Mouse (Mus musculus) CH12.LX (cell line): ENCODE data around the gene Hacd1. TPM values are rescaled to one million over a fixed set of nuclear protein-coding genes. Genes with fewer than 3 reads are reported as not detected.

ENCODE experiments used
- DNase-seq: peaks from one replicate; pipeline ENCODE4 v3.0.0-alpha.2; 2013; ENCODE audit errors: extremely low read depth
- H3K27ac ChIP-seq: 2 replicates; pipeline ENCODE4 v1.5.1; 2012; ENCODE audit warnings: low read depth, mild to moderate bottlenecking, control low read depth, moderate library complexity; ENCODE audit not compliant: insufficient read depth
- H3K27me3 ChIP-seq: replicated peaks from 2 replicates; pipeline ENCODE3; 2012; ENCODE audit warnings: inconsistent platforms
- H3K36me3 ChIP-seq, 2 experiments: replicated peaks in 1 of 2; 2 replicates each; pipeline versions ENCODE3 to v1.6.1; 2012; ENCODE audit warnings: inconsistent platforms in 1 of 2, low read length in 1 of 2, mild to moderate bottlenecking in 1 of 2, mixed read lengths in 1 of 2, moderate library complexity in 1 of 2; ENCODE audit not compliant: control insufficient read depth in 1 of 2, insufficient read depth in 1 of 2
- H3K4me1 ChIP-seq, 2 experiments: 2 replicates each; pipeline ENCODE4 v1.6.1; 2012; ENCODE audit warnings: inconsistent platforms in 1 of 2, moderate library complexity in 1 of 2; ENCODE audit not compliant: insufficient read depth in 2 of 2, control insufficient read depth in 1 of 2
- H3K4me2 ChIP-seq: 2 replicates; pipeline ENCODE4 v1.6.1; 2012; ENCODE audit warnings: low read depth, mild to moderate bottlenecking, control low read depth; ENCODE audit not compliant: poor library complexity, insufficient read depth, severe bottlenecking
- H3K4me3 ChIP-seq, 3 experiments: fragments of 150-350 bp in 1 of 3; sonication (generic) in 1 of 3; replicated peaks in 1 of 3; 2 replicates each; pipeline versions ENCODE3 to v1.5.1; 2011 to 2012; ENCODE audit warnings: low read depth in 2 of 3, low read length in 2 of 3, mild to moderate bottlenecking in 2 of 3, moderate library complexity in 2 of 3, control low read depth in 1 of 3, improper control_type of control experiment in 1 of 3, inconsistent platforms in 1 of 3, mixed read lengths in 1 of 3; ENCODE audit not compliant: poor library complexity in 1 of 3
- H3K79me2 ChIP-seq: replicated peaks from 2 replicates; pipeline ENCODE4 v1.6.1; 2012; ENCODE audit warnings: mild to moderate bottlenecking, moderate library complexity; ENCODE audit not compliant: control insufficient read depth, poor library complexity, insufficient read depth, severe bottlenecking; ENCODE audit errors: extremely low read depth
- H3K9ac ChIP-seq: 2 replicates; pipeline ENCODE4 v1.6.1; 2012; ENCODE audit warnings: low read depth, mild to moderate bottlenecking, control low read depth, moderate library complexity; ENCODE audit not compliant: insufficient read depth
- H3K9me3 ChIP-seq: replicated peaks from 2 replicates; pipeline ENCODE3; 2012; ENCODE audit warnings: low read length, inconsistent platforms, mixed read lengths
- CHD1 ChIP-seq: IDR thresholded peaks from 2 replicates; pipeline ENCODE4 v1.6.1; 2012; ENCODE audit warnings: low read depth, low read length, improper control_type of control experiment, inconsistent platforms
- EP300 ChIP-seq: IDR thresholded peaks from 2 replicates; pipeline ENCODE4 v1.6.1; 2011; ENCODE audit warnings: low read length, improper control_type of control experiment
- GABPA ChIP-seq: IDR thresholded peaks from 2 replicates; pipeline ENCODE4 v1.6.1; 2012; ENCODE audit warnings: low read depth, low read length, improper control_type of control experiment, inconsistent platforms; ENCODE audit not compliant: insufficient replicate concordance
- JUN ChIP-seq: IDR thresholded peaks from 2 replicates; pipeline ENCODE4 v1.6.1; 2011; ENCODE audit warnings: low read depth, mild to moderate bottlenecking, low read length, improper control_type of control experiment, moderate library complexity; ENCODE audit not compliant: insufficient read depth
- KAT2A ChIP-seq: IDR thresholded peaks from 2 replicates; pipeline ENCODE4 v1.6.1; 2012; ENCODE audit warnings: low read length, improper control_type of control experiment, inconsistent platforms; ENCODE audit not compliant: insufficient replicate concordance
- MAX ChIP-seq: IDR thresholded peaks from 2 replicates; pipeline ENCODE4 v1.6.1; 2011; ENCODE audit warnings: low read length, improper control_type of control experiment
- MYC ChIP-seq: IDR thresholded peaks from 2 replicates; pipeline ENCODE4 v1.6.1; 2011; ENCODE audit warnings: low read depth, mild to moderate bottlenecking, improper control_type of control experiment, low read length
- NRF1 ChIP-seq: IDR thresholded peaks from 2 replicates; pipeline ENCODE4 v1.6.1; 2014; ENCODE audit warnings: low read depth, mild to moderate bottlenecking, inconsistent platforms, low read length, improper control_type of control experiment, moderate library complexity
- TCF12 ChIP-seq: IDR thresholded peaks from 2 replicates; pipeline ENCODE4 v1.6.1; 2014; ENCODE audit warnings: low read depth, mild to moderate bottlenecking, inconsistent platforms, low read length, improper control_type of control experiment
- USF2 ChIP-seq: conservative IDR thresholded peaks from 2 replicates; pipeline ENCODE4 v1.6.1; 2011; ENCODE audit warnings: low read depth, low read length, improper control_type of control experiment
- ZC3H11A ChIP-seq: IDR thresholded peaks from 2 replicates; pipeline ENCODE4 v1.6.1; 2012; ENCODE audit warnings: low read depth, mild to moderate bottlenecking, inconsistent platforms, low read length, improper control_type of control experiment
- ZMIZ1 ChIP-seq: IDR thresholded peaks from 2 replicates; pipeline ENCODE4 v1.6.1; 2012; ENCODE audit warnings: low read depth, mild to moderate bottlenecking, inconsistent platforms, low read length, improper control_type of control experiment
- dilution Hi-C: fragments of 300-500 bp; cut with MboI; formaldehyde crosslinking; loops from 2 replicates; pipeline ENCODE4 v1.14.3; 2020; ENCODE audit warnings: low sequenced_read_pairs; ENCODE audit not compliant: extremely low pct_unique_long_range_greater_than_20kb, extremely low pct_ligation_motif_present
- in situ Hi-C: fragments of 300-500 bp; cut with MboI; formaldehyde crosslinking; loops from 3 replicates; pipeline ENCODE4 v1.14.3; 2019; ENCODE audit warnings: low sequenced_read_pairs, low pct_ligation_motif_present, low pct_unique_long_range_greater_than_20kb, mixed read lengths
- polyA plus RNA-seq: library from polyadenylated mRNA; unstranded; fragments of >175 nt; gene quantifications from 2 replicates; pipeline ENCODE4 v1.2.1, GENCODE M21; 2012; ENCODE audit warnings: low read depth; ENCODE audit not compliant: insufficient read length
- total RNA-seq, 2 experiments: library from RNA; depleted of rRNA; stranded (reverse); fragments of 300-350 nt in 1 of 2; fragments of >200 nt in 1 of 2; gene quantifications; 2 replicates each; pipeline ENCODE4 v1.2.3; 2012 to 2014

Gene Hacd1
- total and polyA plus RNA-seq, 3 experiments, result 18.3 to 55.4 (median 28.5) TPM

GRCm38 (mm10) chr2:14019228-14019627 is 36.7 kb downstream of the Hacd1 start:
- TF ChIP-seq EP300 (no peak), TCF12 (no peak), NRF1 (no peak), JUN (no peak), KAT2A (no peak), GABPA (no peak), USF2 (no peak), MAX (no peak), CHD1 (no peak)
- no peaks in the 10 kb centered on the region for H3K79me2 ChIP-seq
- no peaks in the 10 kb centered on the region for H3K36me3 ChIP-seq
- H3K4me1 ChIP-seq, result no peaks in the 10 kb centered on the region
- H3K9ac ChIP-seq, result no peak overlapping the region
- dilution Hi-C loops, result no loop called here
- H3K27me3 ChIP-seq, result no peaks in the 10 kb centered on the region
- no peak overlapping the region for H3K4me2 ChIP-seq
- no peak for DNase-seq
- no peak overlapping the region for H3K27ac ChIP-seq
- in situ Hi-C loops, result no loop called here
- no peak overlapping the region for H3K4me3 ChIP-seq
- H3K9me3 ChIP-seq, result no peaks in the 10 kb centered on the region

GRCm38 (mm10) chr2:14005121-14005520 is 50.8 kb downstream of the Hacd1 start:
- Histone ChIP-seq H3K9ac (no peak overlapping the region), H3K4me2 (no peak overlapping the region), H3K27me3 (no peaks in the 10 kb centered on the region), H3K79me2 (no peaks in the 10 kb centered on the region), H3K36me3 (no peaks in the 10 kb centered on the region), H3K27ac (no peak overlapping the region), H3K4me1 (no peaks in the 10 kb centered on the region), H3K4me3 (no peak overlapping the region), H3K9me3 (no peaks in the 10 kb centered on the region)
- in situ Hi-C loops, result no loop called here
- TF ChIP-seq GABPA (no peak), NRF1 (no peak)
- DNase-seq, result no peak
- dilution Hi-C loops, result no loop called here

- Histone ChIP-seq H3K27ac (no peak overlapping the region), H3K27me3 (no peaks in the 10 kb centered on the region), H3K4me2 (no peak overlapping the region), H3K4me3 (no peak overlapping the region), H3K9ac (no peak overlapping the region), H3K4me1 (no peaks in the 10 kb centered on the region), H3K9me3 (no peaks in the 10 kb centered on the region), H3K36me3 (no peaks in the 10 kb centered on the region), H3K79me2 (no peaks in the 10 kb centered on the region)
- DNase-seq, result no peak
- dilution Hi-C loops (no loop called here), in situ Hi-C loops (no loop called here)
- no peak for TF ChIP-seq ZC3H11A
- TF ChIP-seq ZMIZ1, result no peak
- no peak for TF ChIP-seq NRF1
- no peak for TF ChIP-seq MYC
These were observed 95.8 kb downstream of the Hacd1 start for GRCm38 (mm10) chr2:13960136-13960535.
